Mouse (Mus musculus): ENCODE results near the gene Syn3.
A peak's percentile ranks its signal among the peaks of the same experiment; 100 is the strongest.

Gene Syn3

DNA sequence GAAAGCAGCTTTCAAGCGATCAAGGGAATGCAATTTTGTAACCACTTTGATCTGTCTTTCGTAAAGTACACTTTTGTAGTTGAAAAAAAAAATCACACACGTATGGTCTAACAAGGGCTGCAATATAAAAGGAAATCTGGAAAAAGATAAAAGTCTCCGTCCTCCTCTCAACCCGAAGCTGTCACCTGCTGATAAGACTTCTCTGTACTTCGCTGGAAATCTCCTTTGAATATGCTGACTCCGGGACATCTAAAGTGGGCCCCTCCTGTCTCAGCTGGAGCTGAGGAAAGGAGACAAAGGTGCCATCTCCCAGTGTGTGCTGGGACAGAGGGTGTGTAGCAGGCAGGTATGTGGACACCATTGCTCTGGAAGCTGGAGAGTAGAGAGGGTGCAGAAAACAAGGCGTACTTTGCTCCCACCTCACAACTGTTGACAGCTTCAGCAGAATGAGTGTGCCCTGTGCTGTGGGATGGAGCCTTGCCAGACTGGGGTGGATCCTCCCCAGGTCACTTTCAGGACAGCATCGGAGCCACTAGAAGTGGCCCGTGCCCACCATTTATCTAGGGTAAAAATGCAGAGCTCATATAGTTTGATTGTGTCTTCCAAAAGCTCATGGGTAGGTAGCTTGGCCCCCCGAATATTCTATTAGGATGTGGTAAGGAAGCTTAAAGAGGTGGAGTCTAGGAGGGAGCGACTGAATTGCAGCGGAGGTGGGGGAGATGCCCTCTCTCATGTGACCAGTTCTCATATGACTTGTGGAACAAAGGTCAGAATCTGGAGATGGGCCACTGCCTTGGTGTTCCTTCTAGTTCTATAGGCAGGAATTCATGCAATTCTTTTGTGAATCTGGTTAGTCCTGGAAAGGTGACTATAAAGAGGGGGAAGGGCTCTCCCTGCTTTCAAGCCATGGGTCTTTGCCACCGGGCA, 405.3 kb downstream of the Syn3 start:
- DNase-seq (ENCODE audit: low read depth) = no peak

DNA sequence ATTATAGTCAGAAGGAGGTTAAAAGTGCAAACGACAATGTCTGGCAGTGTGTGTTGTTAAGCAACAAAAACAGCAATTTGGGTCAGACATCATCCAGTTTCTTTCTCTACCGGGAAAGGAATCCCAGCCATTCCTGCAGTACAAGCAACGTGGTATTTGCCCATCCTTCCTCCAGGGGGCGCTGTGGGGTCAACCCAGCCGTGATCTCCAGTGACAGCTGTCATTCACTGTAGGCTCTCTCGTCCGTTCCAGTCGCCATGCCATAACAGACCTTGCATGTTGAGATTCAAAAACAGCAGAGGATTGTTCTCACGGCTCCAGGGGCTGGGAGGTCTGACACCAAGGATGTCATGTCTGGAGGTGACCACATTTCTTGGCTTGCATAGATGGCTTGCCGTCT, 406.8 kb downstream of the Syn3 start:
- peak; percentile 22 for DNase-seq (ENCODE audit: low read depth)

DNA sequence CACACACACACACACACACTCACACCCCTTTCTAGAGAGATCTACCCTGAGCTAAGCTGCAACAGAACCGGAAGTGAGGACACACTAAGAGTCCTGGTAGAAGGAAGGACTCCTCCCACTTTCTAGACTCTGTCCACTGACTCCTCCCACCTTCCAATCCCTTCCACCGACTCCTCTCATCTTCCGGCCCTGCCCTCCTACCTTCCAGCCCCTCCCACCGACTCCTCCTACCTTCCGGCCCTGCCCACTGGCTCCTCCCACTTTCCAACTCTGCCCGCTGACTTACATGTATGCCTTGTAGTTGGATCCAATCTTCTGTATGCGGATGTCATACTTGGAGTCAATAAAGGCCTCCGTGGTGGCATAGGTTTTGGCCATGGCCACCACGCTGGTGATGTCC, 418.8 kb downstream of the Syn3 start:
- DNase-seq (ENCODE audit: low read depth) = no peak

DNA sequence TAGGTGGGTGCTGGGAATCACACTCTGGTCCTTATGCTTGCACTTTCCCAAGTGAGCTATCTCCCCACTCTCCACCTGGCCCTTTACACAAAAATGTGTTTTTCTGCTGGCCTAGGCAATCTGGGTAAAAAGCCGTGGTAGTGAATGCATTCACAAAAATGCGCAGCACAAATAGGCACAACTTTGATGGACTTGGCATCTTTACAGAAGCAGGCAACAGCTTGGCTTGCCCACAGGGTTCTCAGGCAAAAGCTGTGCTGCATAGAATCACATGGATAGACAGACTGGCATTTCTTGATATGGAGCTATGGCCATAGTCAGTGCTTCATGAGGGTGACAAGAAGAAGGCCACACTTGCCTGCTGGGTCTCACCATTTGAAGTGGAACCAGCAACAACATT, 419.9 kb downstream of the Syn3 start:
- DNase-seq (ENCODE audit: low read depth) = no peak

DNA sequence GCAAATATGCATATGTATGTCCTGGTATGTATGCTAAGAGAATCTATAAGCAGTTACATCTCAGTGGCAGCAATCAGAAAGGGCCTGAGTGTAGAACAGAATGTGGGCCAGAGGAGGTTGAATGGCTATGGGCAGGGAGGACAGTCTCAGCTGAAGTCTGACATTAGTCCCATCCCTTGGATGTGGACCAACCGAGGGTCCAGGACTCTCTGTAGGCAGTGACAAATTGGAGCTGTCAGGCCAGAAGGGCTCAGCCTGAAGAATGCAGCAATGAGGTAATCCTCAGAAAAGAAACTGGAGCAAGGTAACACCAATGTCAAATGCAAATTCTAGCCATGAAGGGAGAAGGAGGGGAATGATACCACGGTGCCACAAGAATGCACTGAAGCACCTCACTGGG, 421.4 kb downstream of the Syn3 start:
- DNase-seq (ENCODE audit: low read depth) = no peak

DNA sequence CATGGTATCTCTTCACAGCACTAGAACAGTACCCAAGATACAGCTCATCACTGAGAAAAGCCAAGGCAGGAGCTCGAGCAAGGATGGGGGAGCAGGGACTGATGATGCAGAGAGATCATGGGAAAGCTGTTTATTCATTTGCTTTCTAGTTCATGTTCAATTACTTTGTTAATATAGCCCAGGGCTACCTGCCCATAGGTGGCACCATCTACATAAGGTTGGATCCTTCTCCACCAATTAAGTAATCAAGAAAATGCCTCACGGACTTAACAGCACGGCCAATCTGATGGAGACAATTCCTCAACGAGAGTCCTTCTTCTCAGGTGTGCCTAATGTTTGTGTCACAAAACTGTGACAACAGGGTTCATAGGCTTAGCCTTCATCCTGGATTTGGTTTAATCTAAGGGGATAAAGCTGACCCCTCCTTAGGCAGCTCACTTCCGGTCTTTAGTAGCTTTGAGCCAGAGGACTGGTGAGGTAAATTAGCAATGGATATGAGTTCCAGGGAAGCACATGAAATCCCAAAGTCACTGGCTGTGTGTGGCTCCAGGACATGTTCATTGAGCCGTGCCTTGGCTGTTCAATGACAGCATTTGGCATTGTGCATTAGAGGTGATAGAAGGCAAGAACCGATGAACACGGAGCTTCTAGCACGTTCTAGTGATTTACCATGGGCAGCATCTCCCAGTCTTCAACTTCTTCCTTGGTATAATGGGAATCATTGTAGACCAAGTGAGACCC, 423.6 kb downstream of the Syn3 start:
- no peak for DNase-seq (ENCODE audit: low read depth)

DNA sequence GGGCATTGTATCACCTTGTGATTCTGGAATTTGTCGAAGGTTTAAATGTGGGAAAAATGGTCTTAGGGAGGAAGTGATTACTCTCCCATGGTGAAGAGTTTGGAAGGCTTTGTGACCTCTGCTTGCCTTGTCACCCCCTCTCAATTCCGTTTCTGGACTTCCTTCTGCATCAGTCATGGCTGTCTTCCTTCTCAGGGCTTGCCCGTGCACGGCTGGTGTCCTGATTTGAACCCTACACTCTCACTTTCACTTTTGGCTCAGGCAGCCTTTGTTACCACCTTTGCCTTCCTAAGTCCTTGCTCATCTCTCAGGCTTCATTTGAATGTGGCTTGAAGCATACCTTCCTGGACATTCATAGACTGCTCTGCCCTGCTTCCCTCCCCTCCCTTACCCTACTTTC, 424.6 kb downstream of the Syn3 start:
- no peak for DNase-seq (ENCODE audit: low read depth)

DNA sequence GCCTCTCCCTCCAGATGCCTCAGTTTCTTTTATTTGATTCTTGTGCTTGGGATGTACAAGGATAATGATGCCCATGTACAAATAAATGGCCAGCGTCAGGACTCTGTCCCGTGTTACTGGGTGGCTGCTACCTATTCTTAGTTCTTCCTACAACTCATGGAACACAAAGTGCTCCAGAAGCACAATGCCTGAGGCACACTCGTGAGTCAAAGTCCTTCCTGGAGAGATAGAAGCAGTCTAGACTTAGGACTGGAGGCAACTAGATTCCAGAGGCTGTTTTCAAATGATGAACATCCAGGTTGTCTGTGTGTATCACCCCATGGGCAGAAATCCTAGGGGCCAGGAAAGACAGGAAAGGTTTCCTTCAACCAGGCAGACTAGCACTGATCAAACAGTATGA, 427.9 kb downstream of the Syn3 start:
- no peak for DNase-seq (ENCODE audit: low read depth)

DNA sequence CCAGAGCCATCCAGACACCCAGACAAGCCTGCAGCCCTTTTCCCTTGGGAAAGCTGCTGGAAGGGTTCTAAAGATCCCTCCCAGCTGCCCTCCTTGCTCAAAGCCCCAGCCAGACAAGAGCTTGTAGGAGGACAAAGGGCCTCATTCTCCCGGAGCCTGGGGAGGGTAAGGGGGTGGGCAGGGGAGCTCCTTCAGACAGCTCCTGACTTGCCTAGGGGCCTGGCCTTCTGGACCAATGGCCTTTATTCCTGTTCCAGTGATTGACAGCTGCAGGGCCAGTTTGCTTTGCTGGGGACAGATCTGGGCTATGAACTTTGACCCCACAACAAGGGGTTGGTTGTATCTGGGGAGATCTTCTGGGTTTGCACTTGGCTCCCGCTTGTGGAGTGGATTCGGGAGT, 429.4 kb downstream of the Syn3 start:
- no peak for DNase-seq (ENCODE audit: low read depth)

DNA sequence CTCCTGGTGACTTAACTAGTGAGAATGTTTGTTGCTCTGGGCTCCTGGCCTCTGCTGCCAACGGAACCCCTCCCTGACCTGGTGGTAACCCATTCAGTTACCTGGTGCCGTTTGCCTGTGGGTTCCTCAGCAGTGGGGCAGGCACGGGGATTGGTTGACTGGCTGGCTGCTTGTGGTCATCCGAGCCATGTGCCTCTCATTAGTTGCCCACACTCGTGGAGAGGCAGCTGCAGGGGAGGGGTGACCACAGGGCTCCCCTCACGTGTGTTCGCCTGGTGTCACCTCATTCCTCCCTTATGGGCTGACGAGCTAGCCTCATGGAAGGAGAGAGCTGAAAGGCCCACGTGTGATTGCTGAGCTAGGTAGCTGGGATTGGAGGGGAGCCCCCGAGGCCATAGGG, 430.8 kb downstream of the Syn3 start:
- no peak for DNase-seq (ENCODE audit: low read depth)

DNA sequence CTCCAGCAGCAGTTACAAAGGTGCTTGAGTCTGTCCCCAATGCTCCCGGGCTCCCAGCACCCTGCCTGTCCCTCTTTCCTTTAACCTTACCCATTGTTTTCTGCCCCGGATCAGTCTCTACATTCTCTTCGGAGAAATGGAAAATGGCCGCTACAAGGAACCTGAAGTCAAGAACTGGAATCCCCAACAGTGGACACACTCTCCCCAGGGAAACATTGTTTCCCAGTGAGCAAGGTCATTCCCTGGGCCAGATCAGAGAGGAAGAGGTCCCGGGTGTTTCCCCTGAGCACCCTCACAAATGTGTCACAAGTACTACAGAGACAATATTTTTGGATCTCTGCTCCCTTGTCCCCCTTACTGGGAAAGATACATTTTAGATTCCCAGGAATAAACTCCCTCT, 432.0 kb downstream of the Syn3 start:
- no peak for DNase-seq (ENCODE audit: low read depth)

DNA sequence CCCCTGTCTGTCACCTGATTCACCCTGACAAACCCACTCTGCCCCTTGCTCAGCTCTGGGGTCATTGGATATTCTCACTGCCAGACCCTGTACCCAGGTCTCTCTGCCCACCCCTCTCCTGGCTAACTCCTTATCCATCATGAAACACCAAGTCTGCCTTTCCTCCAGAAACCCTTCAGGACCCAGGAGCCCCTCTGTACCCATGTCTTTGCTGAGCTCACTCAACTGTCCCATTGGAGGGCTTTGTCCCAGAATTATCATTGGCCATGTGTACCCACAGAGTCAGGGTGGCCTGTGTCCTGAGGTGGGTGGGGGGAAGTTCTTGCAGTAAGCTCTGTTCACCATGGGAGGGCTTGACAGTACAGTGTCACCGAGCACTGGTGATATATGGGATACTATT, 433.0 kb downstream of the Syn3 start:
- DNase-seq (ENCODE audit: low read depth) = no peak

DNA sequence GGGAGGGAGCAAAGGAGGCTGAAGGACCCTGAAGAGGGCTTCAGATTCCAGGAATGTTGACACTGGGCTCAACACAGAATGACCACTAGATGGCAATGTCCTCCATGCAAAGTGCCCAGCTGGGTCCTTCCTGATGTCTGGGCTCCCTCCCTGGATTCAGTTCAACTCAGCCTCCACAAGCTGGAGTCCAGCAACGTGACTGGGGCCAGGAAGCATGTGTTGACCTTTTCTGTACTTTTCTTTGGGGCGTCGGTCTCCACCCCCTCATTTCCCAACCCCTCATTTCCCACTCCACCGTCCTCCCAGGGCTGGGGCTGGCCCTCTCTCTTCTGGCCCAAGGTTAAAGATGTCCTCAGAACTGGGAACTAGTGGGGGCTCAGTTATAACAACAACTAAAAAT, 433.8 kb downstream of the Syn3 start:
- DNase-seq (ENCODE audit: low read depth) = no peak

DNA sequence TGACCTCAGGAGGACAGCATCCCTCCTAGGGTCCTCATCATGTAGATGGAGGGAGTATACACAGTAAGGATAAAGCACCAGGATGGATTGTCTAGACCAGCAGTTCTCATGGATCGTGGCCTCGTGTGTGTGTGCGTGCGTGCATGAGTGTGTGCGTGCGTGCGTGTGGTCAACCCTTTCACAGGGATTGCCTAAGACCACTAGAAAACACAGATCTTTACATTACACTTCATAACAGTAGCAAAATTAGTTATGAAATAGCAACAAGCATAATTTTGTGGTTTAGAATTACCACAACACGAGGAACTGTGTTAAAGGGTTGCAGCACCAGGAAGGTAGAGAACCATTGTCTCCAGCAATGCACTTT, 435.7 kb downstream of the Syn3 start:
- no peak for DNase-seq (ENCODE audit: low read depth)

DNA sequence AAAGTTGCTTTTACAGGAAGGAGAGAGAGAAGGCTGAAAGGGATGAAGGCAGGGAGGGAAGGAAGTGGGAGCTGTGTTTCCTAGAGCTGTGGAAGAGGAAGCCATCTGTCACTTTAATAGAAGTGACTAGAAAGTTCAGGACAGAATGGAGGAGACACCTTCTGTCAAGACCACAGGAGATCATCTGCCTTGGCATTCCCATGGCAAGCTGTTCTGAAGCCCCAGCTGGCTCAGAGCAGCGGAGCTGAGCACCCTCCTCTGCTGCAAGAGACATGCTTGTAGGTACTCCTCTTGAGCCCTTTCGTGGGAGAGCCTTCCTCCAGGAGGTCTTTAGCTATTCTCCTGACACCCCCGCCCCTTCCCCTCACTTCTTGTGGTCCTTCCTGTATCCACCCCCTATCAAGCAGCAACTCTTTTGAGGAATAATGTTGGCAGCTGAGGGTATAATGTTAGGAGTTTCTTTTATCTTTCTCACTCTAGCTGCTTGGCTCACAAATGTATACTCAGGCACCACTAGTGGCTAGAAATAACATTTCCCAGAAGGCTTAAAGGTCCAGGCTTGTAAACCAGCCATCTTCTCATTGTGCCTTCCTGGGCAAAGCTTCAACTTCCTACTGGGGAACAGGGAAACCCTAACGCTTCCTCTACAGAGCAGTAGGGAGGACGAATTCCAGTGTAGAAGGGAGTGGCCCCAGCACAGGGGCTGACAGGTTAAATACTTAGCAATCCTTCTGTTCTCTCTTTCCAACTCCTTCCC, 436.3 kb downstream of the Syn3 start:
- no peak for DNase-seq (ENCODE audit: low read depth)

DNA sequence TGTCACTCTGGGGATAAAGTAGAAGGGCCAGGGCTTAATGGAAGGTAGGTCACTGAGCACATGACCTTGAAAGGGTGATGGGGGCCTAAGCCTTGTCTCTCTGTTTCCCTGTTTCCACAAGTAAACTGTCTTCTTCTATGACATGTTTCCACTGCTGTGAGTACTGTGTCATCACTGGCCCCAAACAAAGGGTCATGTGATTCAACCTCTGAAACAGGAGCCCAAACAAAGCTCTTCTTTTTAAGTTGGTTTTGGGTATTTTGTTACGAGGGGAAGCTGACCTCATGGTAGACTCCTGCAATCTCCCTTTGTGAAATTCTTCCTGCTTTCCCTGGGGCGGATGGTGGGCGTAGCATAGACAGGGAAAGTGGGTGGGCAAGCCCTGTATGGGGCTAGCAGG, 438.4 kb downstream of the Syn3 start:
- DNase-seq (ENCODE audit: low read depth) = no peak

DNA sequence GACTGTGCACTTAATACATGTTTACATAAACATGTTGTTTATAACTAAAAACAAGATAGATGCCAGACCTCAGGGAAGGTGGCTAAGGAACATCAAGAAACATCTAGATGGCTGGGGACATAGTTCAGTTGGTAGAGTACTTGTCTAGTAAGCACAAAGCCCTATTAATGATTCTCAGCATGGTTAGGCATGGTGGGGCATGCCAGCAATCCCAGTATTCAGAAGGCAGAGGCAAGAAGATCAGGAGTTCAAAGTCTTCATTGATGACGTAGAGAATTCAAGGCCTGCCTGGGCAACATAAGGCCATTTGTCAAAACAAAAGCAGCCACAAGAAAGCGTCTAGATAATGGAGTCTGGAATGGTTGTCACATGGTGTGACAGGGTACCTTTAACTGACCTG, 441.0 kb downstream of the Syn3 start:
- no peak for DNase-seq (ENCODE audit: low read depth)

DNA sequence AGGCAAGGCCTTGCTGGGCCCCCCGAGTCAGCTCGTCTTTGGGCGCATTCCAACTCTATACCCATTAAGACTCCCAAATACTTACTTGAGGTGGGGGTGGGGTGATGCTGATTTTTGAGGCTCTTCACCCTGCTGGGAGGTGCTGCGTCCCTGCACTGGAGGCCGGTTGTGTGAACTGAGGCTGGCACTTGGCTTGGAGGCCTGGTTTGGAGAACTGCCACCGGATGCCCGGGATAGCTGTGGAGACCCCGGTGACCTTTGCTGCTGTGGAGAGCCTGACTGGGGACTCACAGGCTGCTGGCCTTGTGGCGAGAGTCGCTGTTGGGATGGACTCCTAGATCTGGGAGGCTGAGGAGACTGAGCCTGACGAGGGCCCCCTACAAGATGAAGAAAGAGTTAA, 441.4 kb downstream of the Syn3 start:
- DNase-seq (ENCODE audit: low read depth) = no peak

DNA sequence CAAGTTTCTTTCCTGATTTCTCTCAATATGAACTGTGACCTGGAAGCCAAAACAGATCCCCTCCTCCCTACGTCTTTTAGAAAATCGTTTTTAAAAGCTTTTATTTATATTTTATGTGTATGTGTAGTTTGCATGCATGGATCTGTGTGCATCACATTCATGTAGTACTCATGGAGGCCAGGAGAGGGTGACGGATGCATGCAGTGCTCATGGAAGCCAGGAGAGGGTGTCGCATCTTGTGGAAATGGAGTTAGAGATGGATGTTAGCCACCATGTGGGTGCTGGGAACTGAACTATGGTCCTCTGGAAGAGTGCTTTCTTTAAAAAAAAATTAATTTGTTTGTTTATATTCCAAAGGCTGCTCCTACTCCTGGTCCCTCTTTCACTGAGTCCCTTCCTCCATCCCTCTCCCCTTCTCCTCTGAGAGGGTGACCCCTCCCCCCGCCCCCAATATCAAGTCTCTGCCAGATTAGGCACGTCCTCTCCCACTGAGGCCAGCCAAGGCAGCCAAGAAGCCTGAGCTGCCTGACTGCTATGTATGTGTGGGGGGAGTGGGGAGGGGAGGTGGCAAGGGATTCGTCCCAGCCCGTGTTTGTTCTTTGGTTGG, 442.3 kb downstream of the Syn3 start:
- no peak for DNase-seq (ENCODE audit: low read depth)

DNA sequence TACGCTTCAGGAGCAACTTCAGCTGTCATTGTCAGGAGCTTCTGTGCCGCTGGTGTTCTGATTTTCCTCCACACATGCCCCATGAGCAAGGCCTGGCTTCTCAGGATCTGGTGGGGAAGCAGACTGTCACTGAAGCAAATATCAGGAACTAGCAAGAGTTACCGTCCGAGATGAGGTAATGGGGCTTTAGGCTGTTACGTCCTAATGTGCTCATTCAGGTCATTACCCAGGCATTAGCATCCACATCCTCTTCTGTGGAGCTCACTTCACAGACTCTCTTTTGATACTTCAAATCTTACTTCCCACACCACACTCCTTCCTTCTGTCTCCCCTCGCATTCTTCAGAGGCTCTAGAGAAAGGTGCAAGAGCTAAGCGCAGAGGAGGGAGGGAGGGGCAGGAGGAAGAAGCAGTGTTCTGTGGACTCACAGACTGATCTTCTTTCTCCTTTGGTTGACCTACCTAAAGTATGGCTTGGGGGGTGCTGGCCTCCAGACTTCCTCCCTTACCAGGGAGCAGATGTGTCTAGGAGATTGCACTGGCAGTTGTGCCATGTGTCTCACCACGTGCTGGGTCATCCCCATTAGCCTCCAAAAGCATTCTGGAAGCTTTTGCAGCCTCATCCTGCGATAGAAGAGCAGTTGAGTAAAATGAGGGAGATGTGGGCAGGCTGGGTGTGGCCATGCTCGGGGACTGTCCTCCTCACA, 445.7 kb downstream of the Syn3 start:
- DNase-seq (ENCODE audit: low read depth) = peak; percentile 39

DNA sequence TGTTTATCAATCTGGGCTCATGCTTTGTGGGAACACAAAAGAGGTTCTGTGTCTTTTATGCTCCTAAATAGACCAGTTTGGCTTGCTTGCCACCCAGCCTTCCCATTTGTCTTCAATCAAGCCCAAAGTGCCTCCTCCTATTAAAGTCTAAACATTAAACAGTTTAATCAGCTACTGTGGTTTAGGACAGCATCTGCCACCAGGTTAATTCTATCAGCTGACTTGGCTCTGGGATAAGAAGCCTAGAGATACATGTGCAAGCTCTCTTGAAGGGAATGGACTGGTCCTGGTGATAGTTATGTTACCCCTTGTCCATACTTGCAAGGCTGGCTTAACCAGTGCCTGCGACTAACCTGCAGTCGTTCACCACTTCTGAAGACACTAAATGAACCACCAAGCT, 448.2 kb downstream of the Syn3 start:
- DNase-seq (ENCODE audit: low read depth) = no peak

DNA sequence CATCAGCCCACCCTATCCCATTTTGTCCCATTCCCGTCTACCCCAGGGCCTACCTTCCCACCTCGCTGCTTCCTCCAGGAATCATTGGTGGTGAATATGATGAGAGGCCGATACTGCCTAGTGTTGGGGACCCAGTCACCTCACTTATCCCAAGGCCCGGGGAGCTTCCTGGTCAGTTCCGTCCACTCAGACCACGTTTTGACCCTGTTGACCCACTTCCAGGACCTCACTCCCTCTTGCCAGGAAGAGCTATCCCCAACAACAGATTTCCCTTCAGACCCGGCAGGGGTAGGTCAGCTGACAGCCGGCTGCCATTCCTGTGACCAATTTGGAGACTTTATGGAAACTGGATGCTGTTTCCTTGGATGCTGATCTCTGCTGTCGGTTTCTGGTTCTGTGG, 450.9 kb downstream of the Syn3 start:
- DNase-seq (ENCODE audit: low read depth) = no peak
